Mouse (Mus musculus) right cerebral cortex, postnatal 14 days (tissue): ENCODE results near the gene Chmp6.
A peak's percentile ranks its signal among the peaks of the same experiment; 100 is the strongest.

Source experiments
- DNase-seq: peaks from one replicate; pipeline ENCODE4 v3.0.0; 2022

Chmp6 gene

DNA sequence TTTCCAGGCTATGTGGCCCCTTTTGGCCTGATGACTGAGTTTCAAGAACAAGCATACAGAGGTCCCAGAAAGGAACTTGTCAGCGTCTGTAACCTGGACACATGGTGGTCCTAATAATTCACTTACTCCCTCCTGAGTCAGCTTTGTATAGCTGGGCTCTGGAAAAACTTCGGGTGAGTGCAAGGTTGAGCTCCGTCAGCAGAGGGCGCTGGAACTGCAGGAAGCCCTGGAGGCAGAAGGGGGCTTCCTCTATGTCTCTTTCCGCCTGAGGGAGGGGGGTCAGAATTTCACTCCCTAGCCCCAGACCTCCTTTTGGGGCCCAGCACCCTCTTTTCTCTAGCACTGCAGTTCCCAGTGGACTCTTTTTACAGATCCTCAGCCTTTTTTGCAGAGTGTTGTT is 3.8 kb upstream of the Chmp6 start:
- DNase-seq = peak; percentile 83

DNA sequence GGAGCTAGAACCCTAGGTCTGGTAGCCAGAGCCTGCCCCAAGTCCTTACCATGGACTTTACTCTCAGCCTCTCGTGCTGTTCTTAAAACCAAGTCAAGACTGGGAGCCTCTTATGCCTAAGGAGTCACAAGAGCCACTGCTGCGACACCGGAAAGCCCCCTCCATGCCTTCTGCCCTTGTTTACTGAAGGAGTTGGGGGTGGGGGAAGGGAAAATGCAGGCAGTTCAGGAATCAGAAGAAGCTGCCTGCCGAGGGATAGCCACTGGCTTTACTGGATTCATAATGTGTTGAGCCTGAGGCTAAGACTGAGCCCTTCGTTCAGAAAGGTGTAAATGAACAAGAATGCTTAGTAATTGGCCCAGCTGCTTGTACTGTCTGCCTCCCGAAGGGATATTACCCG is 396 bp upstream of the Chmp6 start:
- no peak for DNase-seq

DNA sequence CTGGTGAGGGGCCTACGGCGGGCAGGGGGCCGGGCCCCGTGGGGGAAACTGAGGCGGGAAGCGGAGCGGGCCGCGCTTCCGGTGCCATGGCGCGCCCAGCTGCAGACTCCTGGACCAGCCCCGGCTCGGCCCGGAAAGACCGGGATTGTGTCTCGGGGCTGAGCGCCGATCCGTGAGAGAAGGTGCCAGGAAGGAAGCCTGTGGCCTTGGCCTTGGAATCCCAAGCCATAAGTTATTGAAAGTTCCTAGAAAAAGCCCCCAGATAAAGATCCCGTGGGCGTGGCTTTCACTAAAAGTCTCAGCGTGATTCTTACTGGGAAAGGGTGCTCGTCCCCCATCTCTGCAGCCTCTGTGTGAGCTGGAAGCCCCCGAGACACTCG is 684 bp downstream of the Chmp6 start:
- no peak for DNase-seq

DNA sequence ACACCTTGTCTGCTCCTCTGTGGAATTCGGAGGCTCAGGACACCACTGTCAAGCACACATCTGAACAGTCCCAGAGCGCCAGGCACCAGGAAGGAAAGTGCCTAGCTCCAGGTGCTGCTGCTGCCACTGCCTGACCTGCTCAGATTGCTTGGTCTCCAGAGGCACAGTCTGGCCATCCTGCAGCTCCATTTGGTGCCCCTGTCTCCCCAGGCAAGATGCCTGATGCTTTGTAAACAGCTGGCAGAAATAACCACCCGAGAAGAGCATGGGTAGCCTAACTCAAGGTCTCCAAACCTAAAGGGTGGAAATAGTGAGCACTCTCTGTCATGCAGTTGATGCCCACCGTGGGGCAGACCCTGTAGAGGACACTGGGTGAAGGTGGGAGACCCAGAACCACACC is 1.1 kb downstream of the Chmp6 start:
- DNase-seq = no peak

DNA sequence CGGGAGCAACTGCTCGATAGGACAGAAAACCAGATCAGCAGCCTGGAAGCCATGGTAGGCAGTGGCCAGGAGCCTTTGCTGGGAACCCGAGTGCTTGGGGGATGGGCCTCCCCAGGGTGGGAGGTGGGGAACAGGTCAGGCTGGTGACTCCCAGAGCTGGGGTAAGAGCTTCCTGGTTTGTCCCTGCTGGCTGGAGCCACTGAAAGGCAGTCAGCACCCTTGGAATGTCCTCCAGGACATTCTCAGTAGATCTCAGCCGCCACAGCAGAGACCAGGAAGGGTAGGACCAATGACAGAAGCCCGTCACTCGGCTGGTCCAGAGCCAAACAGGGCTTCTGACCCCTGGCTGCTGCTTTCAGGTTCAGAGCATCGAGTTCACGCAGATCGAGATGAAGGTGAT is 2.4 kb downstream of the Chmp6 start:
- DNase-seq = no peak

DNA sequence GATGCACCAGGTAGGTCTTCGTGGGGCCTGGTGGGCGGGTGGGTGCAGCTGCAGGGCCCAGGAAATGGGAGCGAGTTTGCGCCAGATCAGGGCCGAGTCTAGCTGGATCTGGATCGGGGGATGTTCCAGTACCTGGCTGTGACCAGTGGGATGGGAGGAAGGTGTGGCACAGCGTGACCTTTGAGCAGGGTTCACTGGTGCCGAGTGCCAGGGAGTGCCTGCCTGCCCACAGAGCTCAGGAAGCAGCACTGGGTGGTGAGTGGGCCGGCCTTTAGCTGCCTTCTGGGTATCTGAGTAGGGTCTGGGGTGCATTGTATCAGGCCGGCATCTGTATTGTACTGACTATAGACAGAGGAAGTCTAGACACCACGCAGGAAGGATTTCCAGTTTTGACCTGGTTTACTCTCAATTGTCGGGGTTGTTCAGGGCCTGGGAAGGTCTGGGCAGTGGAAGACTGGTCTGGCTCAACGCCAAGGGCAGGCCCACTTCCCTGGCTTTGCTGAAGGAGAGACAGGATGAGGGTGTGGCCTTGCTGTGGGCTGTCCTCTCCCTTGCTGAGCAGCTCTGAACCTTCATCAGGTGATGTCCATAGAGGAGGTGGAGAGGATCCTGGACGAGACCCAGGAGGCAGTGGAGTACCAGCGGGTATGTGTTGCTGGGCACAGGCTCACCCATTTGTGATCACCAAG is 3.0 kb downstream of the Chmp6 start:
- no peak for DNase-seq

DNA sequence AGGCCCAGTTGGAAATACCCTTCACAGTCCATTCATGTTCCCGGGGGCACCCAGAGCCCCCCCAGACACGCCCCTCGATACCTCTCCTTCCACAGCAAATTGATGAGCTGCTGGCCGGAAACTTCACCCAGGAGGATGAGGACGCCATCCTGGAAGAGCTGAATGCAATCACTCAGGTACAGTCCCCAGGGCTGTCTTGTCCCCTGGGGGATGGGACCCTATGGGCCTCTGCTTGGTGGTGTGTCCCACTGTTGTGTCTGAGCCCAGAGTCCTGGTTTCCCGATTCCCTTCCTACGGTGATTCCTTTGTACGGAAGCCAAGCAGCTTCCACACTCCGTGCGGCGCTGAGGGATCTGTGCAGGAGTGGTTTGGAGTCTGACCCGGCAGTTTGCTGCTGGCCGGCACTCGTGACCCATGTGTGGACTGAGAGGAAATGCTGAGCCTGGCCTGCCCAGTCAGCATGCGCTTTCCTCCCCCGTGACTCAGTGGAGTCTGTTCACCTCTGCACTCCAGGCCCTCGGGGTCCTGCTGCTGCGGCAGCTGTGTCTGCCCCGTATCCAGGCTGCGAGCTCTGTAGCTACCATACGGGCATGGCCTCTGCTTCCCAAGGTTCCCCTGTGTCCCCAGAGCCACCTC is 3.7 kb downstream of the Chmp6 start:
- DNase-seq = no peak

DNA sequence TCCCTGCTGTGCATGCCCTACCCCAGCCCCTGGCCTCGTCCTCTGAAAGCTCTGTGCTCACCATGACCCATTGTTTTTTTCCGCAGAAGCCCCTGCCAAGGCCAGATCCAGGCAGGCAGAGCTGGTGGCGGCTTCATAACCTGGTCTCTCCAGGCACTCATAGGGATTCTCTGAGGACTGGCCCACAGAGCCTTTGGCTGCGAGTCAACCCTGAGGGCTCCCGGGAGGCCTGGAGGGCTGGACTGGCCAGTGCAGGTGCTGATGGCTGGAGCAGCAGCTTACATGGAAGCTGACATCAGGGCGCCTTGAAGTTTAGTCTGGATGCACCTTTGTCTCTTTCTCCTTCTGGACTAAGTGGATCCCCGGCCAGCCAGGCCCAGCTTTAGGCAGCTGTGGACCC is 5.3 kb downstream of the Chmp6 start:
- DNase-seq = no peak

DNA sequence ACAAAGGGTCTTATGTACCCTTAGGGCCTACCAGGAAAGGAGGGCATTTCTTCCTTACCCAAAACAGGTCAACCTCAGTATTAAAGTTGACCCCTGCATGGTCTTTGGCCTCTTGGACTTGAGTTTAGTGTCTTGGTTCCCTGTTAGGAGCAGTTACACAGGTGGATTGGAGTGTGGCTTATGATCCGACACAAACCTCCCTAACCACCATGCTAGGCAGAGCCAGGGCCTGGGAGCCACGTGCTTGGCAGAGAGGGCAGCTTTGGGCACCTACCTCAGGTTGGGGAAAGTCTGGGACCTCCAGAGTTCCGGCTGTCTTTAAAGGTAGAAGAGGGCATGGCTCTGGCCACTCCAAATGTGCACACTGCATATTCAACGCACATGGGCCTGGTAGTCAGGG is 6.2 kb downstream of the Chmp6 start:
- no peak for DNase-seq

DNA sequence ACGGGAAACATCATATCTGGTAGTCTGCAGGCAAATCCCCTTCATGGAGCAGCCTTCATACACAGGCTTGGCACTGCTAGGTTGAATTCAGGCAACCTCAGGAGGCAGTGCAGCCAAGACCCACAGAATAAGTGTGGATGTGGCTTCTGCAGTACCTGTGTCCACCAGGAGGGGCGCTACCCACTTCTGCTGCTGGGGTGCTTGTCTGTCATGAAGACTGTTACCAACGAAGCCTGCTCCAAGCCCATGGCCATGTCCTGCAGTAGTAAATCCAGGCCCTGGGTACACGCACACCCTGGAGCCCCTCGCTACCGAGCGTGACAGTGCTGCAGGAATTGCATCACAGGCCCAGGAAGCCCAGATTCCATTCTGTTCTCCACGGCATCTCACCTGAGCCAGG is 6.7 kb downstream of the Chmp6 start:
- peak; percentile 83 for DNase-seq

DNA sequence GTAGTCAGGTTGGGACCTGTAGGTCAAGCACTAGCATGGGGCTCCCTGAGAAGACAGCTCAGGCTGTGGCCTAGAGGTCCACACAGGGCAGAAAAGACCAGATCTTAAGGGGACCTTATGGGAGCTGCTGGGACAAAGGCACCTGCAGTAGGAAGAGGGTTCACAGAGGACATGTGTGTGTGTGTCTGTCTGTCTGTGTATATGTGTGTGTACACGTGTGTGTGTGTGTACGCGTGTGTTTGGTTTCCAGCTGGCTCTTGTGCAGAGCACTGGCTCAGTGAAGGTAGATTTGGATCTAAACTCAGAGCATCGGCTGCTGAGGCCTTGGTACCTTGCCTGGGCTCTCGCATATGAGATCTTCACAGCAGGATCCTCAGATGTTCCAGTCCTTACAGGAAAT is 7.4 kb downstream of the Chmp6 start:
- no peak for DNase-seq

DNA sequence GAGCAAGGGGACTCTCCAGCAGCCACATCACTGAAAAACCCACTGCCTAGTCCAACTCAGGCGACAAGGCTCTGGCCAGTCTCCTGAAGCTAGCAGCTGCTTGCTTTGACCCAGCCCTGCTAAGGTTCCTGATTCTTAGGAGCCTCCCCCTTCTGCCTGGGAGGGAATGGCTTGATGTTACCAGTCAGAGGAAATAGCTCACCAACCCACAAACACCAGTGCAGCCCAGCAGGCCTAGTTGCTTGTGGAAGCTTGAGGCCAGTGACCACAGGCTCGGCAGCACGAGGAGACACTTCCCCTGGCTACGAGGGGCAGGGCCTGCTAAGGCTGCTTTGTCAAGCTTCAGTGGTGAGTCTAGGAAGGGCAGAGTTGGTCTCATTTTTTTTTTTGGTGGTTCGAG is 11.9 kb downstream of the Chmp6 start:
- no peak for DNase-seq

DNA sequence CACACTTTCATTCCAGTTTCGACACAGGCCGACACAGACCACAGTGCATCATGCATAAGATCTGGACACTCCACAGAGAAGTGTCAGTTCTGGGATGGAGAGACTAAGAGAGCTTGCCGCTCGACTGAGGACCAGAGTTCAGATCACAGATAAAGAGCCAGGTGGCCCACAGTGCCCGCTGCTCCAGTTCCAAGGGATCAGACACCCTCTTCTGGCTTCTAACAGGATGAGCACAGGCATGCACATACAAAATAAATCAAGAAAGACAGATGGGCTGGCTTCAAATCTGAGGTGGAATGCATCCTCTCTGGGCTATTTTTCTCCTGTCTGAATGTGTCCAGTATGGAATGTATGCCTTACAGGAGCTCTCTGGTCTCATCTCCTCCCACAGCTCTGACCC is 13.5 kb downstream of the Chmp6 start:
- DNase-seq = no peak

DNA sequence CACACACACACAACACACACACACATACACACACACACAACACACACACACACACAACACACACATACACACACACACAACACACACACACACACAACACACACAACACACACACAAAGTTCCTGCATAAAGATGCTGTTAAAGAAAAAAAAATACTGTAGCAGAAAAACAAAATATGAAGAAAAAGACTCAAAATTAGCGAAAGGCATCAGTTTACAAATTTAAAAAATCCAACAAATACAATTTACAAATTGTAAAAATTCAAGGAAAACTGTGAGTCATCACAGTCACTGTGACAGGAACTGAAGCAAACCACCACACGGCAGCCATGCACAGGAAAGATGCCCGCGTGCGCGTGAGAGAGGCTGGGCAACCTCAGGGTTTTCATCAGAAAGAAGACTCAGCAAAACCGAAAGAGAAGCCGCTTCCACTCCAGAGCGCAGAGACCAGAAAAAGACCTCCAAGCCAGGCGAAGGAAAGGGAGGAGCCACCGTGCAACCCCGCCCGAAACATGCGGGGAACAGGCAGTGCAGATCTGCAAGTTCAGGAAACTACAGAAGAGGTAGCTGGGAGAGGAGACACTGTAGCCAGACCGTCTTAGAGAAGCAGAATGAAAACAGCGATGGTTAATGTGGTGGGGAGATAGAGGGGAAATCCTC is 14.9 kb downstream of the Chmp6 start:
- peak; percentile 48 for DNase-seq

DNA sequence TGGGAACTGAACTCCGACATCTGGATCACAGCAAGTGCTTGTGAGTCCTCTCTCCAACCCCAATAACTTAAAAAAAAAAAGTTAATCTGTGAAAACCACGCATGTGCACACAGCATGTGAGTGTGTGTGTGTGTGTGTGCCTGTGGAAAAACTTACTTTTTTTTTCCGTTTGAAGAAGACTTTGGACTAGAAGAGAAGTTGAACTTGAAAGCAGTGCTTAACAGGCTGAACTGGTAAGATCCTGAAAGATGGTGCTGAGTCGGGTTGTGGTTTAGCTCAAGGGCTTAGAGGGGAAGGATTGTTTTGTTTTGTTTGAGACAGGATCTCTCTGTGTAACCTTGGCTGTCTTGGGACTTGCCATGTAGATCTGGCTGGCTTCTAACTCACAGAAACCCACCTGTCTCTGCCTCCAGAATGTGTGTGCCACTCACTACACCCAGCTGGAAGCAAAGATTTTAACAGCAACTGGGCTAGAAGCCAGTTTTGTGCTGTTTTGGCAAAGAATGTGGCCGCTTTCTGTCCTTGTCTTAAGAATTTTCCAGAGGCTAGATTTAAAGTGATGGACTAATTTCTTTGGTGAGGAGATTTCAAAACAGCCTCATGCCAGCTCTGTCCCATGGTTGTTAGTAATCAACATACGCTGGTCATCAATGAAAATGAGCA is 16.5 kb downstream of the Chmp6 start:
- DNase-seq = no peak

DNA sequence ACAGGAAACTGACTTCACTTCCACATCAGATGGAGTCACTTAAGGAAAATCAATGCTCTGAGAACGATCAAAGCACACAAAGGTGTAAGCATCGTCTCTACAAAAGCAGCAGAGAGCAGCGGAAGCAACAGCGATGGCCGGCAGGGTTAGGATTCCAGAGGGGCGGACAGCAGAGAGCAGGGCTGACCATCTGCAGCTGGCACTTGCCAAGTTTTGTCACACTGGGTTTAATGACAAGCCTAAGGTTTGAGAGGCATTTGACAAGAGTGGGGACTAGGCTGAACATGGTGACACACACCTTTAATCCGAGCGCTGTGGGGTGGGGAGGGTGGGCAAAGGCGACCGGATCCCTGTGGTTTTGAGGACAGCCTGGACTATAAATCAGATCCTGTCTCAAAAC is 18.6 kb downstream of the Chmp6 start:
- no peak for DNase-seq

DNA sequence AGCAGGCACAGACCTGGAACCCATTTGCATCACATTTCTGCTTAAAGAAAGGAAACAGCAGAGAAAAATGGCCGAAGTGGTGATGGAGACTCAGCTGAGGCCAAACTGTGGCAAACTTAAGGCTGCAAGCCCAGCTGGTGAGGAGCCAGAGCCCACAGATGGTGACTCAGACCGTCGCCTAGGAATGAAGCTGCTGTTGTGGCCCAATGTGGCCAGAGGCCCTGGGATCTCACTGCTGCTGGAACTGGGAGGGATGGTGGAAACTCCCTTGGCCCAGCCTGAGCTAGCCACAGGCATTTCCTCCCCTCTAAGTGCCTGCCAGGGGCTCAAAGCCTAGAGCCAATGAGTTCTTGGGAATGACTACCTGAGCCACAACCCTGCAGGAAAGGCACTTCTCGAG is 19.9 kb downstream of the Chmp6 start:
- DNase-seq = no peak

DNA sequence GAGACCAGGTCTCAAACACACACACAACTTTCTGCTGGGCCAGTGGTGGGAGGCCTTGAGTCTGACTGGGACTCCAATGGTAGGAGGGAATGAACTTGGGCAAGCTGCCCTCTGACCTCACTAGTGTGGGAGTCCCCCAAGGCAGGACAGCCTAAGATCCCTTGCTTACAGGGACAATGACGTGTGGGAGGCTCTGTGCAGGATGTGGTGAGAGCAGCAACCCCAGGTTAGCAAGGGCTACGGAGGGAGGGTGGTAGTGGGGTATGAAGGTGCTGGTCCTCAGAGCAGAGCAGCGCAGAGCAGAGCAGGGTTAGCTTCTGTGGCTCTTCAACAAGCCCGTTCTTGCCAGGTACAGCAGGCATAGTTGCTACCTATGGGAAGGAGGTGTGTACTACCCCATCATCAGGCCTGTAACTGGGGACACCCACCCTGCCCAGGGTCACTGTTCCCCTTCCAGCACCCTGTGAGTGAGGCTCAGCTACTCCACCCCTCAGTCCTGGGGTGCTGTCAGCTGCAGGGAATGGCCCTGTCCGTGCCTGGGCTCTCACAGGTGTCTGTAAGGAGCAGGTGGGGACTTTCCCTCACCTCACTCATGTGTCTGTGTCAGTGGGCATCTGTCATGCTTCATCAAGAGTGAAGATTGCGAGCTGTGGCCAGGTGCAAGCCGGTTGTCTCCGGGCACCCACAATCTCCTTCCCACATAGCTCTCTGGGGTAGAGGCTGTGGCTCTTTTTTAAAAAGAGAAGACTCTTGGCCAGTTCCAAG is 20.8 kb downstream of the Chmp6 start:
- no peak for DNase-seq

DNA sequence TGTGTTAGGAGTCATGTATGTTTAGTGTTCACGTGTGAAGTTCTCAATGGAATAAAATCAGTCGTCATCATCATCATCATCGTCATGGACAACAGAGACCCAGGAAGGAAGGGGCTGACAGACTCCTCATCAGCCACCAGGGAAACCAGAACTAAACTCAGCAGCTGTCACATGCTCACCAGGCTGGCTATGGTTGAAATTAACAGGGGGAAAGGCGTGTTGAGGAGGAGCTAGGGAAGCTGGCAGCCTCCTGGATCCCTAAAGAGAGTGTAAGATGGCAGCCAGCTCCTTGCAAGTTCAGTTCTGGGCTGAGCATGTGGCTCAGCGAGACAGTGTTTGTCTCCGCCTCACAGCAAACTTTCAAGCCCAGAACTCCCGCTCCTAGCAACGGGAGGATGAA is 21.5 kb downstream of the Chmp6 start:
- no peak for DNase-seq

DNA sequence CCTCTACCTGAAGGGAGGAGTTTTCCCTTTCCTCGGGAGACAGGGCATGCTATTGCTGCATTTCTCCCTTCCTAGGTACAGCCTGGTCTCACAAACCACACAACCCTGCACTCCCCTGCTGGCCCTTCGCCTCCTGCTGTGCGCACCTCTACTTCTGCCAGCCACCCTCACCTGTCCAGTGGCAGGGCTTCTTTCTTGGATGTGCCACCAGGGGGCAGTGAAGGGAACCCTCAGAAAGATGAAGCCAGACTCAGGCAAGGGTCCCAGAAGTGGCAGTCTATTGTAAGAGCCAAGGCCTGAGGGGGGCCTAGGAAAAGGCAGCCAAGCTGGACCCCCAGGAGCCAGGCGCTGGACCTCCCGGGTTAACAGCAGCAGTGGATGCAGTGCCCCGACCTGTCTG is 22.2 kb downstream of the Chmp6 start:
- DNase-seq = peak; percentile 77

DNA sequence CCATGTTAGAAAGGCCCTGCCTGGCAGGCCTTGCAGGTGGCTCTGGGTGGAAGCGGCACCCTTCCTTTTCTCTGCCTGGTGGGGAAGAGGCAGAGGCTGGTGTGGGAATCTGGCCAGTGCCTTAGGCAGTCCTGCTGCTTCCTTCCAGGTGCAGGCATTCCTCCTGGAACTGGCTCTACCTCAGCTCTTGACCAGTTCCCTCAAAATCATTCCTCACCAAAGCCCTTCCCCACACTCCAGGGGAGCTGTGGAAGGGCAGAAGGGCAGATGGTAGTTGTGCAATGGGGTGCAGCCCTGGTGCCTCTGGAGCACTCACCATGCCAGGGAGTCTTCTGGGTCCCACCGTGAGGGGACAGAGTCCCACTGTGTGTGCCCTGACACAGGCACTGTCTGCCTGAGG is 23.2 kb downstream of the Chmp6 start:
- DNase-seq = no peak

DNA sequence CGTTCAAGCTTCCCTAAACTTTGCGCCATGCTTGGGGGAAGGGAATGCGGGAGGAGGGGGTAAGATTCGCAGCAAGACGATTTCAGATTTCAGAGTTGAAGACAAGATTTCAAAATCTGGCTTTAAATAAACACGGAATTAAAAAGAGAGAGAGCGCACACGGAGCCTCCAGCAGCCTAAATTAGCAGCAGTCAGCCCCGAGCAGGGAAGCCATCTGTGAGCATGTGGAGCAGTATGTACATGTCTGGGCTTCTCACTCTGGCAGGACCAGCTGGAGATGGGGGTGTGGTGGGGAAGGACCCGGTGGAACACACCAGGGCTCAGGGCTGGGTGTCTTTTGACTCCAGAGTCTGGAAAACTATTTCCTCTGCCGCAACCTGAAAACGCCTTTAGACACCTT is 24.0 kb downstream of the Chmp6 start:
- DNase-seq = peak; percentile 70

DNA sequence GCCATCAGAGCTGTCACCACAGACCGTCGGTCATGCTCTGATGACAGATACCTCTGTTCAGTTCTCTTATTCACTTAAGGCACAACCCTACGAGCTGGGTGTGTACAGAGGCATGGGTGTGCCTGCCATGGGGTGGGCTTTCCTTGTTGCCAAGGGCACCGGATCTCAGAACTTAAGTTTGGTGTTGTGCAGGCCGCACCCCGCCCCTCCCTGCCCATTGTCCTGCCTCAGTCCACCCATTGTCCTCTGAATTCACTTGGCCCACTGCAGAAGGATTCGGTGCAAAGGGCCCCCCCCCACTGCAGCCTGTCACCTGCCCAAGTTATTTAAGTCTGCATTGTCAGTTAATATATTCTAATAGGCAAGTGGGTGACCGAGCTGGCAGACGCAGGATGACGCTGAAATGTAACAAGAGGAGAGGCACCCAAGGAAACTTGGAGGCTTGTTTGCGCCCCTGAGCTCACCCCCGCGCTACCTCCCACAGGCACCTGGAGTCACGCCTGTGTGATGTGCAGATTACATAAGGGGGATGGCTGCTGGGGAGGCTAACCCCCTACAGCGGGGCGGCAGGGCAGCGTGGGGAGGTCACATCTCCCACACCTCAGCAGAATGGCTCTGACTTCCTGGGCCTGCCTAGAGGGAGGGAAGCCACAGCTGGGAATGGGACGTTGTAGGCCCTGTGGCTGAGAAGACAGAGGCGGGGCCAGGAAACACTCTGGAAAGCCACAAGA is 24.7 kb downstream of the Chmp6 start:
- no peak for DNase-seq
